Mouse (Mus musculus): ENCODE results near the gene Fam243.

DNA sequence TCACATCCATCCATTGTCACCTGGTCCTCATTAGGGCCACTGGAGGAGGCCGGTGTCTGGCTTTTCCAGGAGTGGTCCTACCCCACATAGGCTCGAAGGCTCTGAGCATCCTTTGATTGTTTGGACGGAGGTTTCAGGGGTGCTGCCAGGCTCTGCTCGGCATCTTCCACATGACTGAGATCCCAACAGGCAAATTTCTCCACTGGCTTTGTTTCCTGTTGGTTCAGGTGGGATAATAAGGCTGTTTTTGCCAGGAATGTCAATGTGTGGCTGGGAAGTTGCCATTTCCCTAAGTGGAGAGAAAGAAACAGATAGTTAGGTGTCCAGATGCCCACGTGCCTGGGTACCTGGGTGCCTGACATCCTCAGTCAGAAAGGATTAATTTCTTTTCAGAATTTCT is 46.7 kb downstream of the Fam243 start:
- no peak for TF ChIP-seq GATA1 (IDR thresholded peaks at IDR 0.05; ENCODE audit: borderline replicate concordance, low read length)
- TF ChIP-seq FLI1 (IDR thresholded peaks at IDR 0.05; ENCODE audit: low read length) = no peak
